Mouse (Mus musculus) left cerebral cortex, postnatal 36 days (tissue): Measurements from ENCODE around the gene Phldb1. TPM values are rescaled to one million over a fixed set of nuclear protein-coding genes. Genes with fewer than 3 reads are reported as not detected.
"Not testable (repeated sequence)": the region's sequence is repeated elsewhere in the genome, so short reads cannot be mapped to it uniquely, and the experiment has no call there.

Source experiments
- DNase-seq, 2 experiments: peaks; one replicate each; pipeline ENCODE4 v3.0.0; 2021 to 2022; ENCODE audit warnings: low spot score in 2 of 2, mixed read lengths in 1 of 2
- intact Hi-C: fragments of 180-260 bp; cut with DNase I; formaldehyde crosslinking; loops from one replicate; pipeline ENCODE4 v1.15.1; 2025
- total RNA-seq, 2 experiments: library from RNA; stranded (reverse); gene quantifications; 2 replicates each; pipeline ENCODE4 v1.2.3; 2021

Gene Phldb1
- total RNA-seq, 2 experiments from 2014 or later: 74.9 to 86.3 TPM

GRCm38 (mm10) chr9:44678288-44678871, 56.6 kb downstream of the Phldb1 start:
- DNase-seq: no peak
- intact Hi-C loops: no loop called here

DNA sequence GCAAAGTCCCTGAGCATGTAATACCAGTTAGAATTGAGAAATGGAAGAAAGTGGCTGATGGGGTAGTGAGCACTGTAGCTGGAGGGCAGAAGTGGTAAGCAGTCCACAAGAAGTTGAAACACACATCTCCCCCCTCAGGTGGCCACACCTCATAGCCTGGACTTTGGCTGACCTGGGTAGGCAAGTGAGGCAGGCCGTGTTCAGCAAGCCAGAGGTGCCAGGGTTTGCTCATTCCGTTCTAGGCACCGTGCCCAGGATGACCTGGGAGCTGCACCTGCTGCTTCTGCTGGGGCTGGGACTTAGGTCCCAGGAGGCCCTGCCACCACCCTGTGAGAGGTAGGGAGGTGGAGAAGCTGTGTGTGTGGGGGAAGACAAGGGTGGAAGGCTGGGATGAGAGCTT, 62.0 kb downstream of the Phldb1 start, which contains the start of gene Treh:
Gene Treh (plus strand): TSS at position 229 of the 400 bp plus-strand sequence.
- DNase-seq: no peak
- intact Hi-C loops: no loop called here

GRCm38 (mm10) chr9:44672291-44672865, 62.6 kb downstream of the Phldb1 start:
- intact Hi-C loops: no loop called here
- DNase-seq: no peak

DNA sequence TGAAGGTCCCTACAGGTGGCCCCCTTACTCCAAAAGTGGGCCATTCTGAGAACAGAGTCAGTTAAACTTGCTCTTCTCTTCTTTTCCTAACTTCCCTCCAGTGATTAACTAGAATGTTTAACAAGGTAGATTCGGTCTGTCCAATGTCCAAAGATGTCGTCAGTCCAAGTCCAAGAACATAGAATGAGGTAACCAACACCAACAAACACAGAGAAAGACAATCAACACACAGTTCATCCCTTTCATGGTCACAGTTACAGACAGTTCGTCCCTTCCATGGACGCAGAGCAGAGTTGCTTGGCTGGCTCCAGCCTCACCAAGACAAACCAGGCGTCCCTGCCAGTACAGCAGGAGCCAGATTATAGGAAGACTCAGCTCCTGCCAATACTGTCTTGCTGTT, 63.6 kb downstream of the Phldb1 start:
- intact Hi-C loops: no loop called here
- no peak for DNase-seq

- intact Hi-C loops: no loop called here
Observed at GRCm38 (mm10) chr9:44663706-44664105, 71.3 kb downstream of the Phldb1 start.

DNA sequence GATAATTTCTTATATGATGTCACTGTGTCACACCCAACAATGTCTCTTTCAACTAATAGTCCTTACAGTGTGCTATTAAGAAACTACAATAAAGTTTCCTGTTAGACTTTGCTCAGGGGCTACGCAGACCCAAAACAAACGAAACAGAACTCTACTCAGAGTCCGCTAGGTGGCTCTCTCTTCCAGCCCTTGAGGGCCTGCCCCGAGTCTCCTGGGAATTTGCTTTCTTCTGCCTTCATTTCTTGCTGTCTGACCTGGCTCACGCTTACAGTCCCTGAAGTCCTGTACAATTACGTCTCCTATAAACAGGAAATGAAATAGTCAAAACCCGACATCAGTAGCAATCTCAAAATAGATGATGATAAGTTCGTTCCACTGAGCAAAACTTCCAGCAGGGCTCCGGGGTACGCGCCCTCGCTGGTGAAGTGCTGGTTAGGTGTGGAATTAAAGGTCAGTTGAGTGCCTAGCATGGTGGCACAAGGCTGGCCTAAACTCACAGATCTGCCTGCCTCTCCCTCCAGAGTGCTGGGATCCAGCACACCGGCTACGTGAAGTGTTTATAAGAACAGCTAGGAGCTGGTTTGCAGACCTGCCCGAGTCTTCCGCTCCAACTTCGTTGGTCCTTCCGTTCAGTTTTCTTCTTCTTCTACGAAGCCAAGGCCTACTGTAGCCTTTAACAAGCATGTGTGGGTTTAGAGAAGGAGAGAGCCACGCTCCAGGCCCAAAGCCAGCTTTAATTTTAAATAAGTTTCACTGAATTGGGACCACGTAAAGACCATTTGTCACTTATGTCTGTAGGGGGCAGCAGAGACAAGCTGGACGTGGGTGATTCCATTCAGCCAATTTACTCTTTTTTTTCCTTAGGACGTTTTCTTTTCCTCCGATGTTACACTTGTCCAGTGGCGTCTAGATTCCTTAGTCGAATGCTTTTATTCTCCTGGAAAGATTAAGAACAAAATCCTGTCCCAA, 79.6 kb downstream of the Phldb1 start:
- intact Hi-C loops: loop anchor here (1.0 to 5.0 kb wide), 2 partner anchors 30 to 82 kb away; partner anchors contain the start of gene Phldb1
- DNase-seq: peak; percentile 40 to 46

More at GRCm38 (mm10) chr9:44663706-44664105, 71.3 kb downstream of the Phldb1 start:
- no peak for DNase-seq

- DNase-seq: no peak
- intact Hi-C loops: no loop called here
Observed at GRCm38 (mm10) chr9:44653896-44654295, 81.1 kb downstream of the Phldb1 start.

DNA sequence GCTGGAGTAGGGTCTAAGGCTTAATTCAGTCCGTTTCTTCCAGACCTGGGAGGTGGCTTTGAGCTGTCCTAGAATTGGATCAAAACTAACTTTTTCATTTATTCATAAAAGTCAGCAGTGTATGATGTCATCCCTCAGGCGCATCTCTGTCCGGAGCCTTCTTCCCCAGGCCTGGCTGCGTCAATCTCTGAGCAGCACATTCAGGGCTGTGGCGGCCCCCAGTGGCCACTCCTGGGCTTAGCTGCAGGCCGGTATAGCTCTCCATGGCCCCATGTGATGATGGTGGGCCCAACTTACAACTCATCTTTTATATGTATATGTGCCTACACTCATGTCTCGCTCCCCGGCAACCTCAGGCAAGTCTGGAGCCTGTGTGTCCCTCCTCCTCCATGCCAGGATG, 83.0 kb downstream of the Phldb1 start:
- DNase-seq: peak; percentile 50 to 61
- intact Hi-C loops: loop anchor here (1.0 kb wide), 1 partner anchor 198 kb away; the partner anchor contains the start of gene Upk2

GRCm38 (mm10) chr9:44648881-44649281, 86.1 kb downstream of the Phldb1 start:
- intact Hi-C loops: no loop called here
- DNase-seq: no peak

DNA sequence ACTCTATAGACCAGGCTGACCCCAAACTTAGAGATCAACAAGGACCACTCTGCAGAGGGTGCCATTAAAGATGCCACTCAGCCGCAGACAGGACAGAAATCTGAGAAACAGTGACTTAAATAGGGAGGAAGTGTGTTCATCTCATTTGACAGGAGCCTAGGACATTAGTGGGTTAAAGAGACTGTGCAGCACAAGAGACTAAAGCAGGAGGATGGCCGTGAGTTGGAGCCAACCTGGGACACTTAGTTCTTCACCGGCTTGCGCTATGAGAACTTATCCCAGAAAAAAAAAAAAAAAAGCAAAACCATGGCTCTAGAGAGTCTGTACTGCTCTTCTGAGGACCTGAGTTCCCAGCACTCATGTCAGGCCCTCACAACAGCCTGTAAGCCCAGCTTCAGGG, 87.3 kb downstream of the Phldb1 start:
- intact Hi-C loops: no loop called here

DNA sequence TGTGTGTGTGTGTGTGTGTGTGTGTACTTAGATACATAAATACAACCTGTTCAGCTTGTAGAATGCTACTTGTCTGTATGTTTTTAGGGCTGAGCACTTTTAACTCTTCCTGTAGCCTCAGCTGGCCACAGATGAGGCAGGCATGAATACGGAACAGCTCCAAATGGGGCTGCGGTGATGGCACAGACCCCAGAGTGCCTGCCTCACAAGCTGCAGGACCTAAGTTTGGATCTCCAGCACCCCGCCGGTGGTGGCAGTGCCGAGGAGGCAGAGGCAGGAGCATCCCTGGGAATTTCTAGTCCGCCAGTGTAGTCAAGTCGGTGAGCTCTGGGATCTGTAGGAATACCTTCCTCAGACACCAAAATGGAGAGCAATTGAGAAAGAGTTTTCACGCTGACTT, 88.0 kb downstream of the Phldb1 start:
- intact Hi-C loops: no loop called here
- no peak for DNase-seq

More for the DNA sequence above, 87.3 kb downstream of the Phldb1 start:
- DNase-seq: no peak

GRCm38 (mm10) chr9:44646366-44646765, 88.6 kb downstream of the Phldb1 start:
- intact Hi-C loops: no loop called here
- DNase-seq: no peak

- intact Hi-C loops: no loop called here
- DNase-seq: no peak
Observed at GRCm38 (mm10) chr9:44645924-44646323, 89.1 kb downstream of the Phldb1 start.

DNA sequence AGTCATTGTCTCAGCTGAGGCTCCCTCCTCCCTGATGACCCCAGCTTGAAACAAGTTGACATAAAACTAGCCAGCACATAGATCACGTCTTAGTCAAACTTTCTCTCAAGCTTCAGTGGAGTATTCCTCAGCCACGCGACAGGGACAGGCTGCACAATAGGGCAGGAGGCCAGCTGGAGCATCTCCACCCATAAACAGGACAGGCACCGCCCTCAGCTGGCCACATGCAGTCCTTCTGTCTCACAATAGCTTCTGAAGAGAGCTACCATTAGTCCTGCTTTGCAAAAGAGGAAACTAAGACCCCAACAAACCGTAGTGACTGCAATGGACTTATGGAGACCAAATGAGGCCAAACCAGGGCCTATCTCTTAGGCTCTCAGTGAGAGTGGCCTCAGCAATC, 89.5 kb downstream of the Phldb1 start:
- intact Hi-C loops: no loop called here

DNA sequence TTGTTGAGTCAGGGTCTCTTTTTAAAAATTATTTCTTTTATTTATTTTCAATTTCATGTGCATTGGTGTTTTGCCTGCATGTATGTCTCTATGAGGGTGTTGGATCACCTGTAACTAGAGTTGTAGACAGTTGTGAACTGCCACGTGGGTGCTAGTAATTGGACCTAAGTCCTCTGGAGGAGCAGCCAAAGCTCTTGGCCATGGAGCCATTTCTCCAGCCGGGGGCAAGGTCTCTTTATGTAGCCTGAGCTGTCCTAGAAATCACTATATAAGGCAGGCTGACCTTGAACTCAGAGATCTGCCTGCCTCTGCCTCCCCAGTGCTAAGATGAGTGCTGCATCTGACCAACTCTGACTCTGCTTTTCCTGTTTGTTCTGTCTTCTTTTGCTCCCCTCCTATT, 90.8 kb downstream of the Phldb1 start:
- intact Hi-C loops: no loop called here
- no peak for DNase-seq

More for the DNA sequence above, 89.5 kb downstream of the Phldb1 start:
- no peak for DNase-seq

DNA sequence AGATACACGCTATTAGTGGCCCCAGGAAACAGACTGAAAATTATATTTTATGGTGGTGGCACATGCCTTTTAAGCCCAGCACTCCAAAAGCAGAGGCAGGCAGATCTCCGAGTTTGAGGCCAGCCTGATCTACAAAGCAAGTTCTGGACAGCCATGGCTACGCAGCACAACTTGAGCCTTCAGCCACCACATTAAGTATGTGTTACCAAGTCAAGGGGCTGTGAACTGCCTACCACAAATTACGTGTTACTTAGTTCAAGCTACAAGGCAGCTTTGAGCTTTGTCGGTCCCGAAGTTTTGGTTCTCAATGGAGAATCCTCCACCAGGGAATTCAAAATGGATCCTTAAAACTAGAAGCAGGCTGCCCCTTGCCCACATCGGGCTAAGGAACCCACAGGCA, 91.9 kb downstream of the Phldb1 start:
- DNase-seq: no peak
- intact Hi-C loops: no loop called here

- intact Hi-C loops: no loop called here
- DNase-seq: no peak
Observed at GRCm38 (mm10) chr9:44641616-44642015, 93.4 kb downstream of the Phldb1 start.

GRCm38 (mm10) chr9:44640646-44641357, 94.2 kb downstream of the Phldb1 start:
- intact Hi-C loops: no loop called here
- DNase-seq: no peak

- DNase-seq, intact Hi-C loops: not testable (repeated sequence)
Observed at GRCm38 (mm10) chr9:44640028-44640427, 95.0 kb downstream of the Phldb1 start.

DNA sequence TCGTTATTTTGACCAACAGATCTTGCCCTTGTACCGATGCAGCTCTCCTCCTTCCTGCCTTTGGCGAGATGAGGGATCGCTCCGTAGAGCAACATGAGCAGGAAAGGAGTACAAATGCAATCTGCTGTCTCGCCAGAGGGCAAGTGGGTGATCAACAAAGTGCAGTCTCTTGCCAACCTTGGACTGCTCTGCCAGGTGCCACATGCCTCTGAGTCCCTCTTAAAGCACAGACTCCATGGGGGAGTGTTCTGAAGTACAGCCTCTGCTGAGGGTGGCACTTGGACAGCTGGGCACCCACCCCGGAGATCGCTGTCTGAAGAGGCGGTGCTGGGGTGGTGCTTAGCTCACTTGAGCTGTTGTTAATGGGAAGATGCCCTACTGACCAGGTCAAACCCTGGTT, 96.3 kb downstream of the Phldb1 start:
- DNase-seq, intact Hi-C loops: not testable (repeated sequence)
